Mouse (Mus musculus): Measurements from ENCODE around the gene Mapk1ip1. TPM values are rescaled to one million over a fixed set of nuclear protein-coding genes. Genes with fewer than 3 reads are reported as not detected.

The Mapk1ip1 gene
- polyA plus RNA-seq, 1 experiment from 2014 or later: 16.7 TPM

DNA sequence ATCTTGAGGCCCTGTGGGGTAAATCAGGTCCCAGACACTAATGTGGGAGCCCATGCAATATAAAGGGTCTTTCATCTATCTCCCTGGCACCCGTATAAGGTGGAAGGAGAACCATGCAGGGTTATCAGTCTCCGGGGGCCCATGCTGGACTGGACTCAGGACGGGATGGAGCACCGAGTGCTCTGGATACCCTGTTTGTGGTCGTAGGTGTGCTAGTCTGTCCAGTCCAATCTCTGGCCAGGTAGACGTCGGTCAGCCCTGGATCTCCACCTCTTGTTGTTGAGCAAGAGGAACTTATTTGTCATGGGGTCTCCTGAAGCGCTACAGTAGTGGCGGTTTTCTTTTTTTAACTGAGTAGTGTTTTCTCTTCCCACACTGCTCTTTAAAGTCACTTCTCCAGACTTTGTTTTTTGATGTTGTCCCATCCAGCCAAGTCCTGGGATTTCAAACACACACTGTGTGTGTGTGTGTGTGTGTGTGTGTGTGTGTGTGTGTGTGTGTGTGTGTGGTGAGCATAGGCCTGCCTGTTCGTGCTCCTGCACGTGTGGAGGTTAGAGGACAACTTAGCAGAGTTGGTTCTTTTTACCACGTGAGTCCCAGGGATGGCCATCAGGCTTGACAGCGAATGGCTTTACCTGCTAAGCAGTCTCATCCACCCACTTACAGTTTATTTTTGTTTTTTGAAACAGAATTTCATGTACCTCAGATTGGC lies 1.4 kb upstream of the Mapk1ip1 start:
- 35% methylated on average over 13 of the region's 13 CpGs for WGBS
- Histone ChIP-seq H3K27ac (replicated peaks in 1 of 2; ENCODE audit: control insufficient read depth in 1 of 2, insufficient read depth in 1 of 2, low read depth in 2 of 2, low read length in 2 of 2) (peak overlapping the region in 1 of 2 experiments; percentile 95; a peak in 1 of 4 replicates), H3K4me2 (ENCODE audit: low read length) (peak overlapping the region; percentile 82), H3K9ac (ENCODE audit: low read length) (peak overlapping the region; percentile 94), H3K27me3 (ENCODE audit: control insufficient read depth, insufficient read depth, low read length) (no peaks in the 10 kb centered on the region), H3K9me3 (ENCODE audit: control insufficient read depth, low read length) (no peaks in the 10 kb centered on the region), H3K4me3 (ENCODE audit: control insufficient read depth in 1 of 2, insufficient read depth in 1 of 2, low read depth in 1 of 2, low read length in 2 of 2) (peak overlapping the region; percentile 94 to 100), H3K4me1 (ENCODE audit: control insufficient read depth in 2 of 2, insufficient read depth in 2 of 2, low read length in 2 of 2) (peaks cover 9 to 32% of the 10 kb centered on the region in 2 experiments), H3K36me3 (ENCODE audit: control insufficient read depth, insufficient read depth, low read length) (peaks cover 37% of the 10 kb centered on the region)
- ATAC-seq (ENCODE audit: insufficient number of reproducible peaks, insufficient read depth, low FRiP score, low read depth): no peak

DNA sequence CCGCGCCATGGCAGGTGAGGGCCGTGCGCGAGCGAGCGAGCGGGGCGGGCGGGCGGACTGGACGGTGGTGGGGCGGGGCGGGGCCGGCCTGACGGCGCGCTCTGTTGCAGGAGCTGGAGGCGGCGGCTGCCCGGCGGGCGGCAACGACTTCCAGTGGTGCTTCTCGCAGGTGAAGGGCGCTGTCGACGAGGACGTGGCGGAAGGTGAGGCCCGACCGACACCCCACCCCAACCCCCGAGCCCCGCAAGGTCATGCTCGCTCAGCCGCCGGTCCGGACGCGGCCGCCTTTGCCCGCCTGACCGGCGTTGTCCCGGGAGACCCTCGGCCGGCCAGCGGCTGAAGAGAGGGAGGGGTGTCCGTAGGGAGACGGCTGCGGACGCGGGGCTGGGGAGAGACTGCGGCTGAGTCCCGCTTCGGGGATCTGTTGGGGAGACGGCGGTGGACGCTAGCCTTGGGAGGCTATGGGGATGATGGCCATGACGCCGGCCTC lies 474 bp upstream of the Mapk1ip1 start:
- Histone ChIP-seq H3K4me2 (ENCODE audit: low read length) (peak overlapping the region; percentile 82), H3K4me1 (ENCODE audit: control insufficient read depth in 2 of 2, insufficient read depth in 2 of 2, low read length in 2 of 2) (peaks cover 9 to 32% of the 10 kb centered on the region in 2 experiments), H3K9me3 (ENCODE audit: control insufficient read depth, low read length) (no peaks in the 10 kb centered on the region), H3K27ac (replicated peaks in 1 of 2; ENCODE audit: control insufficient read depth in 1 of 2, insufficient read depth in 1 of 2, low read depth in 2 of 2, low read length in 2 of 2) (peak overlapping the region; percentile 95 to 99), H3K9ac (ENCODE audit: low read length) (peak overlapping the region; percentile 94), H3K36me3 (ENCODE audit: control insufficient read depth, insufficient read depth, low read length) (peaks cover 31% of the 10 kb centered on the region), H3K4me3 (ENCODE audit: control insufficient read depth in 1 of 2, insufficient read depth in 1 of 2, low read depth in 1 of 2, low read length in 2 of 2) (peak overlapping the region; percentile 94 to 100), H3K27me3 (ENCODE audit: control insufficient read depth, insufficient read depth, low read length) (no peaks in the 10 kb centered on the region)
- under 1% methylated on average over 57 of the region's 61 CpGs for WGBS
- ATAC-seq (ENCODE audit: insufficient number of reproducible peaks, insufficient read depth, low FRiP score, low read depth): peak; percentile 77

DNA sequence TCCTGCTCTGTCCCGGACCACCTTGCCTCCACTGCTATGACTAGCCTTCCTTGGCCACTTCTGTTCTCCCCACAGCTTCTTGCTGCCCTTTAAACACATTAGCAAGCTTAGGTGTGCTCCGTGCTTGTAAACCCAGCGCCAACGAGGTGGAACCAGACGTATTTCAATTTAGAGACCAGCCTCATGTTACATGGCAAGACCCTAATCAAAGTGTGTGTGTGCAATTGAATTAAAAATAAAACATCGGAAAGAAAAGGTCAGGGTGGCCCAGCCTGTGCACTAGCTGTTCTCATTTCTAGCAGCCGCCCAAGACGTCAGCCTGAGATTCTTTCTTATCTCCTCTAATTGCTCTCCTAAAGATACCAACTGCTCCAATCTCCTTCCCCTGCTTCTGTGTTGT lies 962 bp downstream of the Mapk1ip1 start:
- Histone ChIP-seq H3K9ac (ENCODE audit: low read length) (peak overlapping the region; percentile 94), H3K9me3 (ENCODE audit: control insufficient read depth, low read length) (no peaks in the 10 kb centered on the region), H3K4me1 (ENCODE audit: control insufficient read depth in 2 of 2, insufficient read depth in 2 of 2, low read length in 2 of 2) (peaks cover 9 to 32% of the 10 kb centered on the region in 2 experiments), H3K4me2 (ENCODE audit: low read length) (peak overlapping the region; percentile 85), H3K27me3 (ENCODE audit: control insufficient read depth, insufficient read depth, low read length) (no peaks in the 10 kb centered on the region), H3K4me3 (ENCODE audit: control insufficient read depth in 1 of 2, insufficient read depth in 1 of 2, low read depth in 1 of 2, low read length in 2 of 2) (peak overlapping the region; percentile 94 to 100), H3K36me3 (ENCODE audit: control insufficient read depth, insufficient read depth, low read length) (peaks cover 21% of the 10 kb centered on the region), H3K27ac (replicated peaks in 1 of 2; ENCODE audit: control insufficient read depth in 1 of 2, insufficient read depth in 1 of 2, low read depth in 2 of 2, low read length in 2 of 2) (peak overlapping the region; percentile 95 to 99; a peak in 3 of 4 replicates)
- ATAC-seq (ENCODE audit: insufficient number of reproducible peaks, insufficient read depth, low FRiP score, low read depth): no peak
- 29% methylated on average over 8 of the region's 8 CpGs for WGBS

DNA sequence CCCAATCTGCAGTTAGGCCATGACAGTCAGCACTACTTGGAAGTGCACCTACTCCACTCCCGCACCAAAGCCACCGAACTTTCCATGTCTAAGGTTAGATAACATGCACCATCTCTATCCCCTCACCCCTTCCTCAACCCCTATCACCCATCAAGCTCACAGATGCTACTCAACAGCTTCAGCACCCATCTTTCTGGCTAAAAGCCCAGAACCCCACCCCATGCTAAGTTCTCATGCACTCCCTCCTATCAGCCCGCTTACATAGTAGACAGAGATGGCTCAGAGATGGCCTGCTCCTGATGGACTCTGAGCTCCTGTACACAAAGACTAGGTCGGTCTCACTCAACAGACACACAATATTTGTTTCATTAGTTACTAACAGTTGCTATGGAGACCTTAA lies 2.7 kb downstream of the Mapk1ip1 start:
- peaks cover 9% of the 10 kb centered on the region for H3K36me3 ChIP-seq (ENCODE audit: control insufficient read depth, insufficient read depth, low read length)
- no peak overlapping the region for H3K4me3 ChIP-seq (ENCODE audit: control insufficient read depth in 1 of 2, insufficient read depth in 1 of 2, low read depth in 1 of 2, low read length in 2 of 2)
- H3K4me2 ChIP-seq (ENCODE audit: low read length): no peak overlapping the region
- ATAC-seq (ENCODE audit: insufficient number of reproducible peaks, insufficient read depth, low FRiP score, low read depth): no peak
- H3K27ac ChIP-seq (replicated peaks in 1 of 2; ENCODE audit: control insufficient read depth in 1 of 2, insufficient read depth in 1 of 2, low read depth in 2 of 2, low read length in 2 of 2): no peak overlapping the region
- peaks cover 9 to 30% of the 10 kb centered on the region in 2 experiments for H3K4me1 ChIP-seq (ENCODE audit: control insufficient read depth in 2 of 2, insufficient read depth in 2 of 2, low read length in 2 of 2)
- 85% methylated on average over 4 of the region's 4 CpGs for WGBS
- H3K27me3 ChIP-seq (ENCODE audit: control insufficient read depth, insufficient read depth, low read length): no peaks in the 10 kb centered on the region
- no peaks in the 10 kb centered on the region for H3K9me3 ChIP-seq (ENCODE audit: control insufficient read depth, low read length)
- no peak overlapping the region for H3K9ac ChIP-seq (ENCODE audit: low read length)

DNA sequence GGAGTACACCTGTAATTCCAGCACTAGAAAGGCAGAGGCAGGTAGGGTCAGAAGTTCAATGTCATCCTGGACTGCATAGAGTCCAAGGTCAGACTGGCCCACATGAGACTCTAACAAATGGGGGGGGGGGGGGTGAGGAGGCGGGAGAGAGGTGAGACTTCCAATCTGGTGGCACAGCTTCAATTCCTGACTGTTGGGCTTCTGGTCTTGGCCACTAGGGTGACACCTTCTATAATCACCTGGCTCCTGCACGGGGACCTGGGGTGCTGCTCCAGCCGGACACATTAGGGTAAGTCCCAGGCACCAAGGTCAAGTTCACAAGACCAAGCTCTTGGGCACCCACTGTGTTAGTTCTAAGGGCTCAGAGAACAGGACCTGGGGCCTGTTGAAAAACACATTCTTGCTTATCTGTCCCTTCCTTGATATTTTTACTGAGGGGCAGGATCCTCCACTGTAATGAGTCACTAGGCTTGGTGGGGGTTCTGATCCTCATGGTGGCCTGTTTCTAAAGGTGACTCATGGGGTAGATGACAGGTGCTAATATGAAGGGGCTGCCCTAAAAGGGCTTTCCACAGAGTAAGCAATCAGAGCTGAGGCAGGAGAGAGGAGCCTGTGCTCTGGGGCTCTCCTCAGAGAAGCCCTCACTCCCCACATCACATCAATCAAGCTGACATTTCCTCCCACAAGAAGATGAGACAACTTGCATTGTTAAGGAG lies 4.5 kb downstream of the Mapk1ip1 start:
- 59% methylated on average over 2 of the region's 3 CpGs for WGBS
- H3K27me3 ChIP-seq (ENCODE audit: control insufficient read depth, insufficient read depth, low read length): no peaks in the 10 kb centered on the region
- no peaks in the 10 kb centered on the region for H3K9me3 ChIP-seq (ENCODE audit: control insufficient read depth, low read length)
- H3K4me1 ChIP-seq (ENCODE audit: control insufficient read depth in 2 of 2, insufficient read depth in 2 of 2, low read length in 2 of 2): peaks cover 4 to 17% of the 10 kb centered on the region in 2 experiments
- H3K4me2 ChIP-seq (ENCODE audit: low read length): no peak overlapping the region
- H3K36me3 ChIP-seq (ENCODE audit: control insufficient read depth, insufficient read depth, low read length): peaks cover 7% of the 10 kb centered on the region
- H3K4me3 ChIP-seq (ENCODE audit: control insufficient read depth in 1 of 2, insufficient read depth in 1 of 2, low read depth in 1 of 2, low read length in 2 of 2): no peak overlapping the region
- no peak for ATAC-seq (ENCODE audit: insufficient number of reproducible peaks, insufficient read depth, low FRiP score, low read depth)
- H3K27ac ChIP-seq (replicated peaks in 1 of 2; ENCODE audit: control insufficient read depth in 1 of 2, insufficient read depth in 1 of 2, low read depth in 2 of 2, low read length in 2 of 2): no peak overlapping the region
- no peak overlapping the region for H3K9ac ChIP-seq (ENCODE audit: low read length)

DNA sequence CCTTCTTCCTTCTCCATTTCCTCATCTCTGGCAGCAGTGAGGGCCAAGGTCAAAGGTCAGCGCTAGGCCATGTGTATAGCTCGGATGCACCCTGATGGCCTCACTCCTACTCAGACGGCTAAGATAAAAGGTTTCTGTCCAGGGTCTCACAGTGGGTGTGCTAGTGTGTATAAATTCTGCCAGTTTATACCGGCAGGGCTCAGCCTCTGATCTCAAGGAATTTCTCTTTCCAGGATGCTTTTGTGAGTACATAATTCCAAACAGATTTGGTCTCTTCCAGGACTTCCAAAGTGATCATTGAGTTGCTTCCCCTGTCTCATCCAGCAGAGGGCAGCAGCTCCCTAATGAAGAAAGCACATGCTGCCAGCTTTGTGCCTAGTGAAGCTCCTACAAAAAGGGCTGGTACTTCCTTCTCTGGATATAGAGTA lies 5.5 kb downstream of the Mapk1ip1 start:
- Histone ChIP-seq H3K4me2 (ENCODE audit: low read length) (no peak overlapping the region), H3K9ac (ENCODE audit: low read length) (no peak overlapping the region), H3K4me1 (ENCODE audit: control insufficient read depth in 2 of 2, insufficient read depth in 2 of 2, low read length in 2 of 2) (peaks cover 4 to 17% of the 10 kb centered on the region in 2 experiments), H3K9me3 (ENCODE audit: control insufficient read depth, low read length) (no peaks in the 10 kb centered on the region), H3K4me3 (ENCODE audit: control insufficient read depth in 1 of 2, insufficient read depth in 1 of 2, low read depth in 1 of 2, low read length in 2 of 2) (no peak overlapping the region), H3K36me3 (ENCODE audit: control insufficient read depth, insufficient read depth, low read length) (peaks cover 17% of the 10 kb centered on the region), H3K27me3 (ENCODE audit: control insufficient read depth, insufficient read depth, low read length) (no peaks in the 10 kb centered on the region), H3K27ac (replicated peaks in 1 of 2; ENCODE audit: control insufficient read depth in 1 of 2, insufficient read depth in 1 of 2, low read depth in 2 of 2, low read length in 2 of 2) (no peak overlapping the region)
- no peak for ATAC-seq (ENCODE audit: insufficient number of reproducible peaks, insufficient read depth, low FRiP score, low read depth)
- 56% methylated on average over 4 of the region's 4 CpGs for WGBS

DNA sequence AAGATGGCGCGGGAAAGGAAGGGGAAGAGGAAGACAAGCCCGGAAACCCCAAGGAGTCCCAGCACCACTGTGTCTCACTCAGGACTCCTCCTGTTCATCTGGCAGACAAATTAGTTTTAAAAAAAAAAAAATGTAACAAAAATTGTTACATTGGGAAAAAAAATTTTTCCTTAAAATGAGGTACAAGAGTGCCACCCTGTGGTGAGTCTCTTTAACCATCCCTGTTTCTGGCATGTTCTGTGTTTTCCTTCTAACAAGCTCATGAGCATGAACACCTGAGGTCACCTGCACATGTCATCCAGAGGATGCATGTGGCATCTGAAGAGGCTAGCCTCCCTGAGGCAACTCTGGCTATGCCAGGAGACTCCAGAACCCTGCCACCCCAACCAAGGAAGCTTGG lies 11.0 kb downstream of the Mapk1ip1 start:
- peaks cover 17% of the 10 kb centered on the region for H3K36me3 ChIP-seq (ENCODE audit: control insufficient read depth, insufficient read depth, low read length)
- ATAC-seq (ENCODE audit: insufficient number of reproducible peaks, insufficient read depth, low FRiP score, low read depth): no peak

More for the DNA sequence above, 11.0 kb downstream of the Mapk1ip1 start:
- no peaks in the 10 kb centered on the region for H3K27me3 ChIP-seq (ENCODE audit: control insufficient read depth, insufficient read depth, low read length)
- H3K9ac ChIP-seq (ENCODE audit: low read length): no peak overlapping the region
- H3K4me2 ChIP-seq (ENCODE audit: low read length): no peak overlapping the region
- H3K27ac ChIP-seq (replicated peaks in 1 of 2; ENCODE audit: control insufficient read depth in 1 of 2, insufficient read depth in 1 of 2, low read depth in 2 of 2, low read length in 2 of 2): no peak overlapping the region
- no peaks in the 10 kb centered on the region for H3K4me1 ChIP-seq (ENCODE audit: control insufficient read depth in 2 of 2, insufficient read depth in 2 of 2, low read length in 2 of 2)
- WGBS: 91% methylated on average over 3 of the region's 3 CpGs
- no peak overlapping the region for H3K4me3 ChIP-seq (ENCODE audit: control insufficient read depth in 1 of 2, insufficient read depth in 1 of 2, low read depth in 1 of 2, low read length in 2 of 2)
- no peaks in the 10 kb centered on the region for H3K9me3 ChIP-seq (ENCODE audit: control insufficient read depth, low read length)

Measured in heart, embryonic 14.5 days (tissue).